Mouse (Mus musculus) stomach, postnatal 0 days (tissue): ENCODE results near the gene Tsen2.

Source experiments
- CTCF ChIP-seq: IDR thresholded peaks from 2 replicates; pipeline ENCODE4 v1.5.1; 2016; ENCODE audit warnings: antibody characterized with exemption, low read depth, mild to moderate bottlenecking, moderate library complexity
- EP300 ChIP-seq: optimal IDR thresholded peaks from 2 replicates; pipeline ENCODE3; 2016; ENCODE audit warnings: antibody characterized with exemption

DNA sequence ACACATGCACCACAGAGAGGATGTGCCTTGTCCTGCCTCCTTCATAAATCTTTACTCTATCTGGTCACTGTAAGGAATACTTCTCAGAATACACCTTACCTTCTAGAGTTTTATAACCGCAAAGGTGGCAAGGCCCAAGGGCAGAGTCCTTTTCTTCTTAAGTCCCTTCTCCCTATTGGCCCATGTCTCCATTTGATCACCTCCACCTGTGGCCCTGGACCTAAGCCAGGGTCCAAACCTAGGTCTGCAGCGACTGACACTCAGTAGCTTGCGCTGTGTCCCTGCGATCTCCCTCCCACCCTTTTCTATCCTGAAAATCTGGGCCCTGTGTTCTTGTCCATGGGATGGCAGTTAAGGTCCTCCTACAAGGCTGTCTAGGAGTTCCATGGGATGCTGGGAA, 41.4 kb upstream of the Tsen2 start:
- no peak for TF ChIP-seq EP300
- TF ChIP-seq CTCF: no peak
